Comparison of ENCODE assay signal across 22 mouse cellular contexts in the genomic region with DNA sequence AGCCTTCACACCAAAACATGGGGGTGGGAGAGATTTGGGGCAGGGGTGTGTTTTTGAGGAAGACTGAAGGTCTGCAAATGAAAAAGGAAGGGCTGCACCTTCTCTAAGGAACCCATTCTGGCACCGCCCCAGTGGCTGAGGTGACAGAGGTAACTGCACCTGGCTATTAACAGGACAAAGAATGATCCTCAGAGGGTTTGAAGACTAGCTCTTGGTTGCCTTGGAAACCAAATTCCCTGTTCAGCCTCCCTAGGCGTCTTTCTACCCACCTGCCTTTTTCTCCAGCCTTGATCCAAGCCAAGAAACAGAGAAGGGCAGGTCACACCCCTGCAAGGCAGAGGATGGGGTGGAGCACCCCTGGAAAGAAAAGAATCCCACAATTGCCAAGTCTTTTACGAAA.
"Had no signal": no experiment of that assay in that cellular context is flagged by ENCODE, and none has a peak within 500 bp of the region (broad histone marks: within the 10 kb centered on the region; RNA-seq: fewer than 3 reads in every experiment).

No protein-coding gene starts in this region.

- DNase-seq: kidney, adult 2 months; kidney, postnatal 25 days; layer of hippocampus, adult 9-11 months; liver; lung, adult 18-20 months; lung, postnatal 10 days; lung, postnatal 36 days; right cerebral cortex, adult 18-20 months; right cerebral cortex, postnatal 14 days; right cerebral cortex, postnatal 4 days; thymus, adult 2 months; thymus, postnatal 14 days; thymus, postnatal 4 days had no signal

- H3K4me3 ChIP-seq: layer of hippocampus, adult 2 months; limb, embryonic 10.5 days; limb, embryonic 13.5 days; liver, embryonic 12.5 days; liver, embryonic 15.5 days; lung, embryonic 15.5 days; midbrain, embryonic 15.5 days had no signal

- H3K9ac ChIP-seq: limb, embryonic 13.5 days; liver, embryonic 12.5 days; liver, embryonic 15.5 days; lung, embryonic 15.5 days; midbrain, embryonic 15.5 days had no signal

- H3K27ac ChIP-seq: kidney, postnatal 0 days; layer of hippocampus, adult 2 months; limb, embryonic 10.5 days; limb, embryonic 13.5 days; liver, embryonic 12.5 days; liver, embryonic 15.5 days; lung, embryonic 15.5 days; midbrain, embryonic 15.5 days; stomach, postnatal 0 days had no signal

- H3K27me3 ChIP-seq: limb, embryonic 13.5 days; liver, embryonic 12.5 days; liver, embryonic 15.5 days; lung, embryonic 15.5 days; midbrain, embryonic 15.5 days had no signal

- H3K9me3 ChIP-seq: limb, embryonic 10.5 days; limb, embryonic 13.5 days; liver, embryonic 12.5 days; liver, embryonic 15.5 days; lung, embryonic 15.5 days; midbrain, embryonic 15.5 days had no signal

- H3K4me1 ChIP-seq: limb, embryonic 13.5 days; liver, embryonic 15.5 days; lung, embryonic 15.5 days had no signal

- H3K36me3 ChIP-seq: limb, embryonic 10.5 days; limb, embryonic 13.5 days; liver, embryonic 12.5 days; liver, embryonic 15.5 days; lung, embryonic 15.5 days; midbrain, embryonic 15.5 days had no signal

- ATAC-seq: liver, embryonic 12.5 days; midbrain, embryonic 15.5 days had no signal
